Mouse (Mus musculus) left cerebral cortex, adult 8-10 months (tissue): Measurements from ENCODE around the gene Mgat4a. TPM values are rescaled to one million over a fixed set of nuclear protein-coding genes. Genes with fewer than 3 reads are reported as not detected.

Experiments used
- DNase-seq, 2 experiments: peaks; one replicate each; pipeline ENCODE4 v3.0.0; 2022; ENCODE audit warnings: low spot score in 2 of 2
- total RNA-seq, 4 experiments: library from RNA; stranded (reverse); gene quantifications; 2 replicates each; pipeline ENCODE4 v1.2.4; 2022

The Mgat4a gene
- total RNA-seq, 4 experiments from 2014 or later = 28.8 to 31.9 (median 29.2) TPM

GRCm38 (mm10) chr1:37467806-37468205 is 73.0 kb downstream of the Mgat4a start:
- no peak for DNase-seq

GRCm38 (mm10) chr1:37466322-37466995 is 74.4 kb downstream of the Mgat4a start:
- no peak for DNase-seq

- no peak for DNase-seq
These were observed 75.9 kb downstream of the Mgat4a start for GRCm38 (mm10) chr1:37464878-37465452.

- no peak for DNase-seq
These were observed 83.3 kb downstream of the Mgat4a start for GRCm38 (mm10) chr1:37457546-37457945.

- DNase-seq = no peak
These were observed 89.5 kb downstream of the Mgat4a start for GRCm38 (mm10) chr1:37451270-37451669.

GRCm38 (mm10) chr1:37448361-37449095 is 92.3 kb downstream of the Mgat4a start:
- no peak for DNase-seq

- DNase-seq = no peak
These were observed 97.7 kb downstream of the Mgat4a start for GRCm38 (mm10) chr1:37442848-37443835.

GRCm38 (mm10) chr1:37436419-37436818 is 104.4 kb downstream of the Mgat4a start:
- DNase-seq = no peak

GRCm38 (mm10) chr1:37430297-37430840 is 110.4 kb downstream of the Mgat4a start:
- DNase-seq = no peak

- DNase-seq = peak; percentile 92 to 95
These were observed 111.2 kb downstream of the Mgat4a start, which contains the start of the genes Coa5 and Unc50 for GRCm38 (mm10) chr1:37429366-37430296. Gene Coa5 (minus strand): TSS chr1:37430103. Gene Unc50 (plus strand): TSS chr1:37430139.

- DNase-seq = no peak
These were observed 111.9 kb downstream of the Mgat4a start for GRCm38 (mm10) chr1:37428911-37429310.

GRCm38 (mm10) chr1:37427144-37427875 is 113.5 kb downstream of the Mgat4a start:
- no peak for DNase-seq

GRCm38 (mm10) chr1:37419420-37419819 is 121.4 kb downstream of the Mgat4a start:
- no peak for DNase-seq

- no peak for DNase-seq
These were observed 125.4 kb downstream of the Mgat4a start for GRCm38 (mm10) chr1:37415394-37415793.

GRCm38 (mm10) chr1:37409647-37410046 is 131.2 kb downstream of the Mgat4a start:
- DNase-seq = no peak

GRCm38 (mm10) chr1:37408678-37409077 is 132.1 kb downstream of the Mgat4a start:
- DNase-seq = no peak

- no peak for DNase-seq
These were observed 132.8 kb downstream of the Mgat4a start for GRCm38 (mm10) chr1:37408059-37408458.

GRCm38 (mm10) chr1:37407228-37407627 is 133.6 kb downstream of the Mgat4a start:
- DNase-seq = no peak

- no peak for DNase-seq
These were observed 135.7 kb downstream of the Mgat4a start for GRCm38 (mm10) chr1:37405137-37405536.
